Mouse (Mus musculus) heart, embryonic 10.5 days (tissue): ENCODE data around the gene Tjp2. TPM values are rescaled to one million over a fixed set of nuclear protein-coding genes. Genes with fewer than 3 reads are reported as not detected.
"Not testable (repeated sequence)": the region's sequence is repeated elsewhere in the genome, so short reads cannot be mapped to it uniquely, and the experiment has no call there.

ENCODE experiments used
- DNase-seq: peaks from one replicate; pipeline ENCODE4 v3.0.0-alpha.2; 2017; ENCODE audit warnings: low spot score
- H3K27ac ChIP-seq: fragments of 300-500 bp; sonication (generic); 2 replicates; pipeline ENCODE4 v1.5.1; 2016; ENCODE audit warnings: mild to moderate bottlenecking
- H3K27me3 ChIP-seq: fragments of 300-500 bp; sonication (generic); 2 replicates; pipeline ENCODE4 v1.6.1; 2016; ENCODE audit warnings: mild to moderate bottlenecking; ENCODE audit not compliant: poor library complexity, insufficient read depth, severe bottlenecking
- H3K36me3 ChIP-seq: fragments of 300-500 bp; sonication (generic); 2 replicates; pipeline ENCODE4 v1.6.1; 2016; ENCODE audit warnings: mild to moderate bottlenecking, moderate library complexity
- H3K4me1 ChIP-seq: fragments of 300-500 bp; sonication (generic); 2 replicates; pipeline ENCODE4 v1.6.1; 2016; ENCODE audit warnings: mild to moderate bottlenecking
- H3K4me3 ChIP-seq: fragments of 300-500 bp; sonication (generic); 2 replicates; pipeline ENCODE4 v1.5.1; 2016; ENCODE audit warnings: mild to moderate bottlenecking, moderate library complexity
- H3K9me3 ChIP-seq: fragments of 300-500 bp; sonication (generic); 2 replicates; pipeline ENCODE4 v1.6.1; 2016; ENCODE audit warnings: mild to moderate bottlenecking, moderate library complexity
- WGBS: fragments of 180-500 bp; shearing (Covaris S2); methylation state at CpG from one replicate; pipeline ENCODE4 v1.1.7; 2016; 5-methylcytosine and 5-hydroxymethylcytosine counted together
- polyA plus RNA-seq: library from polyadenylated mRNA; unstranded; fragments of >200 nt; fragmentation: Nextera tagmentation; extraction: Ambion mirVana; gene quantifications from 2 replicates; pipeline ENCODE4 v1.2.1, GENCODE M21; 2016

Gene Tjp2
- polyA plus RNA-seq, 1 experiment from 2014 or later: 31.2 TPM

GRCm38 (mm10) chr19:24195224-24195623 lies 29.6 kb downstream of the Tjp2 start:
- H3K36me3 ChIP-seq: peaks cover 8% of the 10 kb centered on the region; the same call in 1 of the 2 replicates
- WGBS: 59% methylated on average over 7 of the region's 7 CpGs
- H3K4me1 ChIP-seq: no peaks in the 10 kb centered on the region
- H3K9me3 ChIP-seq: peaks cover 3% of the 10 kb centered on the region; the same call in 1 of the 2 replicates
- DNase-seq: no peak
- no peak overlapping the region for H3K4me3 ChIP-seq
- H3K27me3 ChIP-seq: no peaks in the 10 kb centered on the region
- H3K27ac ChIP-seq: no peak overlapping the region

GRCm38 (mm10) chr19:24194216-24194615 lies 30.6 kb downstream of the Tjp2 start:
- Histone ChIP-seq H3K4me3 (no peak overlapping the region), H3K36me3 (peaks cover 8% of the 10 kb centered on the region; the same call in 1 of the 2 replicates), H3K27me3 (no peaks in the 10 kb centered on the region), H3K27ac (no peak overlapping the region), H3K9me3 (peaks cover 3% of the 10 kb centered on the region; the same call in 1 of the 2 replicates), H3K4me1 (no peaks in the 10 kb centered on the region)
- DNase-seq: no peak
- 90% methylated on average over 4 of the region's 4 CpGs for WGBS

GRCm38 (mm10) chr19:24192946-24193345 lies 31.9 kb downstream of the Tjp2 start:
- Histone ChIP-seq H3K4me1 (no peaks in the 10 kb centered on the region), H3K27me3 (no peaks in the 10 kb centered on the region), H3K27ac (no peak overlapping the region), H3K9me3 (peaks cover 3% of the 10 kb centered on the region; the same call in 1 of the 2 replicates), H3K4me3 (no peak overlapping the region), H3K36me3 (peaks cover 8% of the 10 kb centered on the region; the same call in 1 of the 2 replicates)
- WGBS: 88% methylated on average over 5 of the region's 5 CpGs
- no peak for DNase-seq

GRCm38 (mm10) chr19:24187791-24188190 lies 37.0 kb downstream of the Tjp2 start:
- Histone ChIP-seq H3K36me3 (peaks cover 10% of the 10 kb centered on the region; the same call in 1 of the 2 replicates), H3K27ac (no peak overlapping the region), H3K27me3 (no peaks in the 10 kb centered on the region), H3K4me3 (no peak overlapping the region), H3K4me1 (0 out of 2 replicates have a peak, but pooled peaks cover 2% of the 10 kb centered on the region), H3K9me3 (no peaks in the 10 kb centered on the region)
- no peak for DNase-seq
- 86% methylated on average over 2 of the region's 2 CpGs for WGBS

GRCm38 (mm10) chr19:24187358-24187757 lies 37.5 kb downstream of the Tjp2 start:
- not testable (repeated sequence) for H3K27ac ChIP-seq, H3K36me3 ChIP-seq, H3K4me1 ChIP-seq, H3K4me3 ChIP-seq, H3K9me3 ChIP-seq, H3K27me3 ChIP-seq
- DNase-seq: peak; percentile 74
- WGBS: 76% methylated on average over 1 of the region's 1 CpGs

- 84% methylated on average over 15 of the region's 15 CpGs for WGBS
- H3K27ac ChIP-seq: no peak overlapping the region
- H3K27me3 ChIP-seq: no peaks in the 10 kb centered on the region
- no peaks in the 10 kb centered on the region for H3K9me3 ChIP-seq
- H3K36me3 ChIP-seq: peaks cover 5% of the 10 kb centered on the region; the same call in 1 of the 2 replicates
- H3K4me3 ChIP-seq: no peak overlapping the region
- no peak for DNase-seq
- H3K4me1 ChIP-seq: peaks cover 16% of the 10 kb centered on the region
Measured at GRCm38 (mm10) chr19:24183680-24184235, 41.1 kb downstream of the Tjp2 start.

- Histone ChIP-seq H3K9me3 (no peaks in the 10 kb centered on the region), H3K36me3 (peaks cover 5% of the 10 kb centered on the region; the same call in 1 of the 2 replicates), H3K27me3 (no peaks in the 10 kb centered on the region), H3K4me1 (peaks cover 16% of the 10 kb centered on the region), H3K27ac (no peak overlapping the region), H3K4me3 (no peak overlapping the region)
- DNase-seq: no peak
- 67% methylated on average over 8 of the region's 8 CpGs for WGBS
Measured at GRCm38 (mm10) chr19:24180415-24180814, 44.4 kb downstream of the Tjp2 start.

GRCm38 (mm10) chr19:24178086-24178485 lies 46.7 kb downstream of the Tjp2 start:
- no peaks in the 10 kb centered on the region for H3K36me3 ChIP-seq
- H3K27me3 ChIP-seq: no peaks in the 10 kb centered on the region
- H3K27ac ChIP-seq: no peak overlapping the region
- no peak overlapping the region for H3K4me3 ChIP-seq
- DNase-seq: no peak
- H3K9me3 ChIP-seq: no peaks in the 10 kb centered on the region
- H3K4me1 ChIP-seq: peaks cover 32% of the 10 kb centered on the region
- WGBS: 69% methylated on average over 2 of the region's 2 CpGs

GRCm38 (mm10) chr19:24176692-24177091 lies 48.1 kb downstream of the Tjp2 start:
- Histone ChIP-seq H3K27ac (no peak overlapping the region), H3K27me3 (no peaks in the 10 kb centered on the region), H3K9me3 (no peaks in the 10 kb centered on the region), H3K4me3 (no peak overlapping the region), H3K4me1 (peaks cover 42% of the 10 kb centered on the region), H3K36me3 (no peaks in the 10 kb centered on the region)
- WGBS: 77% methylated on average over 4 of the region's 4 CpGs
- DNase-seq: no peak

GRCm38 (mm10) chr19:24174896-24175295 lies 49.9 kb downstream of the Tjp2 start:
- peak overlapping the region; percentile 81 for H3K4me3 ChIP-seq
- peak overlapping the region; percentile 94 for H3K27ac ChIP-seq
- H3K4me1 ChIP-seq: peaks cover 46% of the 10 kb centered on the region
- H3K27me3 ChIP-seq: no peaks in the 10 kb centered on the region
- under 1% methylated on average over 13 of the region's 13 CpGs for WGBS
- no peaks in the 10 kb centered on the region for H3K36me3 ChIP-seq
- DNase-seq: peak; percentile 80
- no peaks in the 10 kb centered on the region for H3K9me3 ChIP-seq

GRCm38 (mm10) chr19:24173608-24174523 lies 51.0 kb downstream of the Tjp2 start:
- peak overlapping the region; percentile 94 for H3K27ac ChIP-seq
- no peaks in the 10 kb centered on the region for H3K27me3 ChIP-seq
- peak overlapping the region; percentile 81 for H3K4me3 ChIP-seq
- DNase-seq: peak; percentile 94
- peaks cover 47% of the 10 kb centered on the region for H3K4me1 ChIP-seq
- H3K9me3 ChIP-seq: no peaks in the 10 kb centered on the region
- WGBS: under 1% methylated on average over 100 of the region's 103 CpGs
- no peaks in the 10 kb centered on the region for H3K36me3 ChIP-seq

GRCm38 (mm10) chr19:24173020-24173419 lies 51.8 kb downstream of the Tjp2 start:
- WGBS: 31% methylated on average over 6 of the region's 6 CpGs
- no peaks in the 10 kb centered on the region for H3K27me3 ChIP-seq
- no peaks in the 10 kb centered on the region for H3K36me3 ChIP-seq
- H3K9me3 ChIP-seq: no peaks in the 10 kb centered on the region
- no peak for DNase-seq
- peak overlapping the region; percentile 81 for H3K4me3 ChIP-seq
- H3K4me1 ChIP-seq: peaks cover 55% of the 10 kb centered on the region
- H3K27ac ChIP-seq: peak overlapping the region; percentile 94

GRCm38 (mm10) chr19:24168531-24168930 lies 56.3 kb downstream of the Tjp2 start:
- H3K4me3 ChIP-seq: peak overlapping the region; percentile 32
- no peaks in the 10 kb centered on the region for H3K9me3 ChIP-seq
- peak overlapping the region; percentile 36; the same call in 1 of the 2 replicates for H3K27ac ChIP-seq
- WGBS: 42% methylated on average over 10 of the region's 10 CpGs
- no peaks in the 10 kb centered on the region for H3K36me3 ChIP-seq
- peaks cover 69% of the 10 kb centered on the region for H3K4me1 ChIP-seq
- no peak for DNase-seq
- H3K27me3 ChIP-seq: no peaks in the 10 kb centered on the region
